Mouse (Mus musculus) thymus, adult 18-20 months (tissue): ENCODE data around the gene Slc35g1.

Source experiments
- DNase-seq, 2 experiments: peaks; one replicate each; pipeline ENCODE4 v3.0.0; 2022; ENCODE audit warnings: mixed read lengths in 2 of 2

The Slc35g1 gene

GRCm38 (mm10) chr19:38396633-38396970 lies 822 bp downstream of the Slc35g1 start:
- DNase-seq, result no peak

GRCm38 (mm10) chr19:38397004-38397403 lies 1.2 kb downstream of the Slc35g1 start:
- DNase-seq, result no peak

GRCm38 (mm10) chr19:38398966-38399365 lies 3.2 kb downstream of the Slc35g1 start:
- DNase-seq, result no peak

DNA sequence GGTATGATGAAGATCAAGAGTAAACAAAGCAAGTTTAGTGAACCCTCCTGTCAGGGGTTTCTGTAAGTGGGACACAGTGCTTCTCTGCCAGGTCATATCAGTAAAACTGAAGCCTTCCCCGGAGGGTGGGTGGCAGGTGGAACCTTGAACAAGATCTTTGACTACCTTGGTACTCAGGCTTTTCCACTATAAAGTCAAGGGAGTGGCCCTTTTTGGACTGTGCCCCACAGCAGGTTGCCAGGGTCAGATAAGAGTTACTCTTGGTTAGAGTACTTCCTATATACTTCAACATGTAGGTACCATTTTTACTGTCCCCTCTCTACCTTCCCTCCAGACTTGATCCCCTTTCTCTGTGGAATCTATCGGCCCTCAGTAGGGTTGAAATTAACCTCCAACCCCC lies 5.1 kb downstream of the Slc35g1 start:
- DNase-seq, result no peak

GRCm38 (mm10) chr19:38401416-38401815 lies 5.6 kb downstream of the Slc35g1 start:
- no peak for DNase-seq

DNA sequence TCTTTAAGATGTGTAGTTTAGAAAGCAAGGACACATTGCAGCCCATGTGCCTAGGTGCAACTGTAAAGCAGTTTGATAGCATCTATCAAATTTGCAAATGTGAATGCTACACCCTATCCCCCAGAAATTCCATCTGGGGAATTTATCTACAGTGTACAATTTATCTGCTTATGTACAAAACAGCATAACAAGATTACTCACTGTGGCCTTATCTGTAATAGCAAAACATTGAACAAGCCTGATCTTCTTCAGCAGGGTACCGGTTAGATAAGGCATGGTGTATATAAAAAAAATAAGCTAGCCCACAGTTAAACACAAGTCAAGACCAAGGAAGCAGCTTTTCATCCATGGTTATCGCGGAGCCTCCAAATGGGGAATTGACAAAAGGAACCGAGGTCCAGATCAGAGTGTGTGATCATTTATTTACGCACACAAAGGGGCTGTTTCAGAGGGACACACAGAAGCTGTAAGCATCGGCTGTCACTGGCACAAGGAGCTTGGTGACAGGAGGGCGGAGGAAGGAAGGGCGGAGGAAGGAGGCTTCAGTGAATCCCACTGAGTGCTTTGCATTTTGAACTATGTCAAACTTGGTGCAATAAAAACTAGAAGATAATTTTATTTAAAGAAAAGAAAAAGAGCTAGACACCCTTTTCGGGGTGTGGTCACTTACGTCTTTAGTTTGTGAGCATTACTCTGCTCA lies 14.7 kb downstream of the Slc35g1 start:
- no peak for DNase-seq

- no peak for DNase-seq
Observed at GRCm38 (mm10) chr19:38413861-38414260, 18.1 kb downstream of the Slc35g1 start.

DNA sequence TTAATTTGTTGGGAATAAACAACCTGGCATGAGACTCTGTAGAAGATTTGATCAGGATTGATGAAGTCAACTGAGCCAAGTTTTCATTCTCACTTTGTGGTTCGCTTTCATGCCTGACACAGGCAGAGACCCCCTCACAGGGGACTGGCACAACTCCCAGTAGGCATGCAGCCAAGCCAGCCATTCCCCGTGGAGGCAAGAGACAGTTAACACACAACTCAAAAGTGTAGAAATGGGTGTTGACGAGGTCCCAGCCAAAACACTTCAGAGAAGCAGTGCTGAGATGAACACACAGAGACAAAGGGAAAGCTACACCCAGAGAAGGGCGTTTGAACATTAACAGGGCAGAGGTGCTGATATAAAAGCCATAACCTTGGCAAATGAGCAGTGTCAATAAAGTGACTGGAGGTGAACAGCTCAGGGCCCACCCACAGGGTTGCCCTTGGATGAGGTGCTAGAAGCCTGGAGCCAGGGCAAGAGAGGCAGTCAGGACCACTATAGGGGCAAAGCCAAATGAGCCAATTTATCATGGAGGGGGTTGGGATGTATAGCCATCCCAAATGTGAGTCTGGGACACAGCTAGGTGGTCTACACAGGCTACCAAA lies 23.1 kb downstream of the Slc35g1 start:
- DNase-seq, result no peak

- no peak for DNase-seq
Observed at GRCm38 (mm10) chr19:38420751-38421295, 25.0 kb downstream of the Slc35g1 start.

GRCm38 (mm10) chr19:38421436-38421835 lies 25.7 kb downstream of the Slc35g1 start:
- DNase-seq, result no peak

DNA sequence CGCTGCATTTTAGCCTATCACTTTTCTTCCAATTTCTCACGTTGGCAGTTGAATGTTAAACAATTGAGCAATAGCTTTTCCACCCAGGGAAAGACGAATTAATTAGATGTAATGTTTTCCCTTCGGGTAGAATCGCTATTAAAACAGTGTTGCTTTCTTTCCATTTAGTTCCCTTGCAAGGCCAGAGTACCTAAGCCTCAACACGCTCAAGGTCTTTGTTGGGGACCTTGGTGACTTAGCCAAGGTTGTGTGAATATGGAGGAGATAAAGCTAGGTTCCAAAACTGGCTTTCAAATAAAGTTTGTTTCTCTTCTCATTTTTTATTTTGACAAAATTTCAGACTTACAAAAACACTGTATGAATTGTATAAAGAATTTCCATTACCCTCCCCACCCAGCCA lies 27.1 kb downstream of the Slc35g1 start:
- DNase-seq, result no peak

GRCm38 (mm10) chr19:38423884-38424283 lies 28.1 kb downstream of the Slc35g1 start:
- DNase-seq, result no peak

DNA sequence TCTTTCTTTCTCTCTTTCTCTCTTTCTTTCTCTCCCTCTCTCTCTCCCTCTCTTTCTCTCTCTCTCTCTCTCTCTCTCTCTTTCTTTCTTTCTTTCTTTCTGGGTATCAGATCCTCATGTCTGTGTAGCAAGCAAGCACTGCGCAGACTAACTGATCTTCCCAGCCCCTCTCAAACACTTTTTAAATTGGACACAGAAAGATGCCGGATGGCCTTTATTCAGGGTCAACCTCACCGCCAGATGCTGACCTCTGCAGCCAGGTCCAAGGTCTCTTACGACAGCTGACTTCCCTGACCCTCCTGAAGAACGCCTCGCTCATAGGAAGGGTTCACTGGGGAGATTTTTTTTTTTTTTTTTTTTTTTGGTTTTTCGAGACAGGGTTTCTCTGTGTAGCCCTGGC lies 28.8 kb downstream of the Slc35g1 start:
- DNase-seq, result no peak

DNA sequence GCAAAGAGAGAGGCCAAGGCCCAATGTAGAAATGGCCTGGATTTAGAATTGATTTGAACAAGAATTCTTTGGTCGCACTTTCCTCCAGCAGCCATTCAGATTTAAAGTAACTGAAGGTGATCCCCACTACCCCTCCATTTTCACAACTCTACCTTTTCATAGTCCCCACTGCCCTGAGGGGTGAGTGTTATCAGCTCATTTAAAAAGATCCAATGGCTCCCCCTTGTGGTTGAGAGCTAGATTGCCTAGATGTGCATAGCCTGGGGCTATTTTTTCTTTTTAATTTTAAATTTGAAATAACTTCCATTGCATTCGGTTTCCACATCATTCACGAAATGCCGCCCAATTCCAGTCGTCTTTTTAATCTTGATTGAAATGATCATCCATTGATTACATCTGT lies 33.5 kb downstream of the Slc35g1 start:
- no peak for DNase-seq

GRCm38 (mm10) chr19:38430475-38430874 lies 34.7 kb downstream of the Slc35g1 start:
- DNase-seq, result no peak

- DNase-seq, result no peak
Observed at GRCm38 (mm10) chr19:38431326-38431725, 35.5 kb downstream of the Slc35g1 start.

- no peak for DNase-seq
Observed at GRCm38 (mm10) chr19:38432021-38432420, 36.2 kb downstream of the Slc35g1 start.

DNA sequence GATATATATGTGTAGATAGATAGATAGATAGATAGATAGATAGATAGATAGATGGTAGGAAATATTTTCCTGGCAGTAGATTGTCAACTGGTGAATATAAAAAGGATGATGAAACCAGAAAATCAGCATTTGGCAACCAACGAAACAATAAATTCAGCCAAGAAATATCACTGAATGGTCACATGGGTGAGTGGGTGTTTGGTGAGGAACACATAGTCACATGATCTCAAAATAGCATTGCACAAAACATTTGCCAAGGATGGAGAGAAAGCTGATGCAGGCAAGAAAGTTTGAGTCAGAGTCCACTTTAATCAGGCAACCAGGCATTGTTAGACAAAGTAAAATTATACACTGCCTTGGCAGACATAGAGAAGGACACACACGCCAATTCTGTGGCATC lies 37.6 kb downstream of the Slc35g1 start:
- DNase-seq, result no peak

DNA sequence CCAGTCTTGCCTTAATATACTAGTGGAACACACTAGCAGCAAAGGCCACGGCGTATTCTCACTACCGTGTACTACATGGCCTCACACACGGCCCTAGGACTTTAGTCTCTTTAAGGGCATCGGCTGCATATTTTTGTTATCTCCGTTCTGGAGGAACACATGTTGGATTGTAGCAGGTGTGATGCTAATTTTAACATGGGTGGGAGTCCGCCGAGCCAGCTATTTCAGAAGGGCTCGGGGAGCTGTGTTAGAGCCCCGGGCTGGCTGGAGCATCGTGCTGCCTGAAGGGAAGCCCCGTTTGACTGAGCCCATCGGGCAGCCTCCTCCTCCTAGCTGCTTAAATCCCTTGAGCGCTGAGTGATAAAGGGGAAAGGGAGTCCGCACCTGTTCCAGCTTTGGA lies 39.4 kb downstream of the Slc35g1 start:
- no peak for DNase-seq

DNA sequence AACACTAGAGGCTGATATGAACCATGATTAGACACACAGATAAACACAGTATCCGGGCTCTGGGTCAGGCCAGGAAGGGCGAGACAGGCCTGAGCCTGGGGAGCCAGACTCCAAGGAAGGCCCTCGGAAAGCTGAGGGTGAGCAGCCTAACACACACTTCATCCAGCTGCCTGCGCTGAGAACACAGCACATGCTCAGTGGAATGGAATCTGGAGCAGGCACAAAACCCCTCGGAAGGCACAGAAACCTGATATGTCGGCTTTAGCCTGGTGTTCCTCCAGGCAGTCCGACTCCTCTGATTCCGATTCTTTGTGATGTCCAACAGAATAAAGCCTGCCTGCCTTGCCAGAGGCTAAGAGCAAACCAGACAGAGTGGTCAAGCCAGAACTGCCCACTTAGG lies 46.1 kb downstream of the Slc35g1 start:
- no peak for DNase-seq

DNA sequence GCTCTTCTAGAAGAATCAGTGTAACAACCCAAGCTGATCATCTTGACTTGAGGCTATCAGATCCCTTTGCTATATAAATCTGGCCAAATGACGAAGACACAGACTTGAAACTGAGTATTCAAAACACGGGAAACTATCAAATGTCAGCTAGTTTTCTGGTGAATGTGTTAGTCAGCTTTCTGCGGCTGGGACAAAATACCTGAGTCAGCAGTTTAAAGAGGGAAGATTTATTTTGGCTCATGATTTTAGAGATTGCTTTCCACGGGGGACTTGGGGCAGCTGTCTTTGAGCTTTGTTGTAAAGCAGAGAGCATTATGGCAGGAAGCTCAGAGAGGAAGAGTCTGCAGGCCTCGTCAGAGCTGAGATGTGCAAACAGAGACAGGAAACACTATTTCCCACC lies 50.0 kb downstream of the Slc35g1 start:
- DNase-seq, result no peak
